Mouse (Mus musculus) cerebellum, postnatal 36 days (tissue): ENCODE results near the gene Atp8a1.

Experiments used
- DNase-seq, 2 experiments: peaks; one replicate each; pipeline ENCODE4 v3.0.0; 2021 to 2022; ENCODE audit warnings: mixed read lengths in 2 of 2

The Atp8a1 gene

DNA sequence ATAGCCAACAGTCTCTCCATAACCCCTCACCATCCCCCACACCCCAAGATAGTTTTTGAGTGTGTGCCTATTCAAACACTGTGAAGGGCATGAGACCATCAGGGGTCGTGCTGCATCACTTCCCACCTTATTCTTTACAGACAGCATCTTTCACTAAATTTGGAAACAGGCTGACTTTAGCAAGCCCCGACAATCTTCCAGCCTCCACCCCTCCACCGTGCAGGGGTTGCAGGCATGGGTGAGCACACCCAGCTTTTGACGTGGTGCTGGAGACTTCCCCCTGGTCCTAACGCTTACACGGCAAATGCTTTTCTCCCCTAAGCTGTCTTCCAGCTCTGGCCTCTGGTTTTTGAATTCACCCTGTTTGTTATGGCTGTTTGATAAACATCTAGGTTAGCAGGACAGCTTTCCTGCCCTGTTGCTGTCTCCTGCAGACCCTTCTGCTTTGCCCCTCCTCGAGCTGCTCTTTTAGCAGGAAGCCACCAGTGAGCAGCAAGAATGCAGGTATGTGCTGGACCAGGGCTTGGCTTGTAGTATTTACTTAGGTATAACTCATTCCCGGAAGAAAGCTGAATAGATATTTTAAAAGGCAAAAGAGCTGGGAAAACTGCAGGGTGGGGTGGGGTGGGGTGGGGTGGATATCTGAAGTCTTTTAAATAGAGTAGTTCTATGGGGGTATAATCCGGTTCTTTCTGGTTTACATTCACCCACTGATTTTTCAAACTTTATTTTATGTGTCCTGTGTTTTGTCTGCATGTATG is 218.9 kb downstream of the Atp8a1 start:
- DNase-seq, result no peak

DNA sequence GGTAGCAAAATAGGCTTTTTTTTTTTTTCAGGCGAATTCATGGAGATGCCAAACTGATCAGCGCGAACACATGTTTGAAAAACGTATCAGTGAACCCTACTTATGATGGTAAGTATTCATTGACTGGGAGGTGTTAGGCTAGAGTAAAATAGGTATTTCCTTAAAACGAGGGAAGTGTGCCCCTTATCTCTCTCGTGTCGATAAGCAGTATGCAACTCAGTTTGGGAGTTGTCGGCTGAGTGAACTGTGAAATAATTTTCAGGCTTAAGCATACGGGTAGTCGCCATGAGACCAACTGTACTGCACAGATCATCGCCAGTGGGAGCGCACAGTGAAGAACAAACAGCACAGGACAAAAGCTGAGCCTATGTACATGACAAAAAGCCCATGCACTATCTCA is 226.0 kb downstream of the Atp8a1 start:
- DNase-seq, result no peak

- DNase-seq, result no peak
Measured at GRCm38 (mm10) chr5:67609520-67609837, 237.8 kb downstream of the Atp8a1 start.

- DNase-seq, result no peak
Measured at GRCm38 (mm10) chr5:67608674-67609519, 238.3 kb downstream of the Atp8a1 start.

- DNase-seq, result peak; percentile 16
Measured at GRCm38 (mm10) chr5:67607804-67608673, 239.2 kb downstream of the Atp8a1 start, which contains the start of gene Shisa3. TSS of gene Shisa3 (plus strand) at chr5:67607882.

DNA sequence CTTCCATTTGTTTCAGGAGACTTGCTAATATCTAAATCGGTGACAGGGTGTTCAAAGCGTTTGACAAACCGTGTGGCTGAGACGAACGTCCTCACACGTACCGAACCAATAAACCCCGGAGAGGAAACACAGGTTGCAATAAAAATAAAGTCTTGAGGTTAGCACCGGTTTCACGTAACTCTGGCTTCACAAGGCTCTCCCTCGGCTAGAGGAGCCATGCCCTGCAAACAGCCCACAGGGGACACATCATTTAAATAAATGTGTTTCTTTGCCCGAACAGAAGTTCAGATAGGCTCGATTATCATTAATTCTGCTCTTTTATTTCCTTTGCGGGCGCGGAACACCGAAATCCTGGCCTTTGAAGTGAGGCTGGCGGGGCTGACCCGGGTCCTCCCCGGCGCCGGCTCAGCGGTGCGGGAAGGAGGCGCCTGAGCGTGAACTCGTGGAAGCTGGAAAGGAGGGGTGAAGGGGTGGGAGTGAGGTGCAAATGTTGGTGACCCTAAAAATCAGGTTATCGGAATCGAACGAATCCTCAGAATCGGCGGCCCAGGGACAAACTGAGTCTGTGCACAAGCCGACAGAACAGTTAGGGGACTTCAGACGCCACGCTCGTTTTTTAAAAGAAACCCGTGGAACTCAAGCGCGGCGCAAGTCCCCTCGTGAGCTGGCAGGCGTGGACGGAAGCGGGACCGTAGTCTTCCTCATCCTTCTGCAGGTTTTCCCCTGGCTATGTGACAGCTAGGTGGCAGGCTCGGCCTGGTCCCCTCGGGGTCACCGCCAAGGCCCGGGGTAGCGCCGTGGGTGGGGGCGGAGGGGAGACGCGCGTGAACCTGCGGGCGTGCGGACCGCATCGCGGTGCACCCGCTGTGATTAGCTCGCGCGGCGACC is 240.1 kb downstream of the Atp8a1 start:
- peak in 1 of 2 experiments; percentile 44 for DNase-seq

- DNase-seq, result no peak
Measured at GRCm38 (mm10) chr5:67605951-67606350, 241.3 kb downstream of the Atp8a1 start.

- DNase-seq, result no peak
Measured at GRCm38 (mm10) chr5:67599935-67600334, 247.3 kb downstream of the Atp8a1 start.

DNA sequence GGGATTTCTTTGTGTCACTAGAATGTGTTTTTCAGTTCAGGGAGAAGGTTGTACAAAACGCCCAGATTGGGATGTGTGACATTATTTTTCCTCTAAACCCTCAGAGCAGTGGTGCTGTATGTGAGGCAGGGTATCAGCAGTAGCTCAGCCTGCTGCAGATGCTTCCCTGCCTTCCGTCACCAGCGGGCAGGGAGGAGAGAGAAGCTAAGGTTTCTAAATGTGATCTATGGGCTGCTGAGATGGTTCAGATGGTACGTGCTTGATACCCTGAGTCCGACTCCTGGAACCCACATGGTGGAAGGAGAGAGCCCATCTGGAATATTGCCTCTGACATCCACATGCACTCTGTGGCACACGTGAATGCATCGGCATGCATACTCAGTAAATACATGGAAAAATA is 251.6 kb downstream of the Atp8a1 start:
- no peak for DNase-seq

GRCm38 (mm10) chr5:67595070-67595469 is 252.2 kb downstream of the Atp8a1 start:
- DNase-seq, result no peak

GRCm38 (mm10) chr5:67579725-67580633 is 267.3 kb downstream of the Atp8a1 start:
- DNase-seq, result no peak

DNA sequence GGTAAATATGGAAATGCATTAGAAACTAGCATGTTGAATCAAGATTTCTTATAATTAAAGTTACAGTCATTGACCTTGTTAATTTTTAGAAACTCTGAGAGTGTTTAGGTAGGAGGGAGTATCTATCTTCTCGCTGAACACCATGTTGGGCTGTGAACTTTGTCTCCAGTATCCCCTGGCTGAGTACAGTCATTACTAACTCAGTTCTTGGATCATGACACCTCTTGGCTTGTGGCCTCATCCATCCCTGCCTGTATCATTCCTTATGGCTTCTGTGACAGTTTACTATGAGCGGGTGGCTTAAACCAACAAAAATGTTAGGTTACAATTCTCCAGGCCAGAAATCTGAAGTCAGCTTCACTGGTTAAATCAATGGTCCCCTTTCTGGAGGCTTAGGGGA is 271.5 kb downstream of the Atp8a1 start:
- DNase-seq, result no peak

GRCm38 (mm10) chr5:67574039-67574438 is 273.2 kb downstream of the Atp8a1 start:
- DNase-seq, result no peak

DNA sequence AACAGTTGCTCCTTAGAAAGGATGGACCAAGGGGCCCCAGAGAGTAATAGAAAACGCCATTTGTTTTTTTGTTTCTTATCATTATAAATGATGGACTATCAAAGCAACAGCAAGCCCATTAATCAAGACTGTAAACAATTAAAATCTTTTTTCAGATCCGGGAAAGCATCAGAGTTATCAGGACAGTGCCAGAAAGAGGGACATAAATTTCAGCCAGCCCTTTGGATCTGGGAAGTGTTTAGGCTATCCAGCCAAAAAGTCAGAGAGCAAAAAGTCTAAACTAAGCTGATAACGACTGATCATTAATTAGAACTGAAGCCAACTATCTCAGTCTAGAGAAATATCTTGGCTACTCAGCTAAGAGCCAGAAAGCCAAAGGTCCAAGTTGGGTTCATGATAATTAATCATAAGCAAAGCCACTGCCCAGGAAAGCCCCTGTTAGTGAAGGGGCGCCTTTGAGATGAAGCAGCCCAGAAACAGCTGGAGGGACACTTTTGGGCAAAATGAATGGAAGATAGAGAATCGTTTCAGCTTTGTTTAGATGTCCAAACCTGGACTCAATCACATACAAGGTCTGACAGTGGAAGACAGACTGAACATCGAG is 274.6 kb downstream of the Atp8a1 start:
- DNase-seq, result no peak
